Mouse (Mus musculus) heart, embryonic 10.5 days (tissue): ENCODE data around the gene H2-T23. TPM values are rescaled to one million over a fixed set of nuclear protein-coding genes. Genes with fewer than 3 reads are reported as not detected.
A peak's percentile ranks its signal among the peaks of the same experiment; 100 is the strongest.
"Not testable (repeated sequence)": the region's sequence is repeated elsewhere in the genome, so short reads cannot be mapped to it uniquely, and the experiment has no call there.

Experiments used
- DNase-seq: peaks from one replicate; pipeline ENCODE4 v3.0.0-alpha.2; 2017; ENCODE audit warnings: low spot score
- H3K27ac ChIP-seq: fragments of 300-500 bp; sonication (generic); 2 replicates; pipeline ENCODE4 v1.5.1; 2016; ENCODE audit warnings: mild to moderate bottlenecking
- H3K27me3 ChIP-seq: fragments of 300-500 bp; sonication (generic); 2 replicates; pipeline ENCODE4 v1.6.1; 2016; ENCODE audit warnings: mild to moderate bottlenecking; ENCODE audit not compliant: poor library complexity, insufficient read depth, severe bottlenecking
- H3K36me3 ChIP-seq: fragments of 300-500 bp; sonication (generic); 2 replicates; pipeline ENCODE4 v1.6.1; 2016; ENCODE audit warnings: mild to moderate bottlenecking, moderate library complexity
- H3K4me1 ChIP-seq: fragments of 300-500 bp; sonication (generic); 2 replicates; pipeline ENCODE4 v1.6.1; 2016; ENCODE audit warnings: mild to moderate bottlenecking
- H3K4me3 ChIP-seq: fragments of 300-500 bp; sonication (generic); 2 replicates; pipeline ENCODE4 v1.5.1; 2016; ENCODE audit warnings: mild to moderate bottlenecking, moderate library complexity
- H3K9me3 ChIP-seq: fragments of 300-500 bp; sonication (generic); 2 replicates; pipeline ENCODE4 v1.6.1; 2016; ENCODE audit warnings: mild to moderate bottlenecking, moderate library complexity
- WGBS: fragments of 180-500 bp; shearing (Covaris S2); methylation state at CpG from one replicate; pipeline ENCODE4 v1.1.7; 2016; 5-methylcytosine and 5-hydroxymethylcytosine counted together
- polyA plus RNA-seq: library from polyadenylated mRNA; unstranded; fragments of >200 nt; fragmentation: Nextera tagmentation; extraction: Ambion mirVana; gene quantifications from 2 replicates; pipeline ENCODE4 v1.2.1, GENCODE M21; 2016

Gene H2-T23
- polyA plus RNA-seq, 1 experiment from 2014 or later: 3.4 TPM

DNA sequence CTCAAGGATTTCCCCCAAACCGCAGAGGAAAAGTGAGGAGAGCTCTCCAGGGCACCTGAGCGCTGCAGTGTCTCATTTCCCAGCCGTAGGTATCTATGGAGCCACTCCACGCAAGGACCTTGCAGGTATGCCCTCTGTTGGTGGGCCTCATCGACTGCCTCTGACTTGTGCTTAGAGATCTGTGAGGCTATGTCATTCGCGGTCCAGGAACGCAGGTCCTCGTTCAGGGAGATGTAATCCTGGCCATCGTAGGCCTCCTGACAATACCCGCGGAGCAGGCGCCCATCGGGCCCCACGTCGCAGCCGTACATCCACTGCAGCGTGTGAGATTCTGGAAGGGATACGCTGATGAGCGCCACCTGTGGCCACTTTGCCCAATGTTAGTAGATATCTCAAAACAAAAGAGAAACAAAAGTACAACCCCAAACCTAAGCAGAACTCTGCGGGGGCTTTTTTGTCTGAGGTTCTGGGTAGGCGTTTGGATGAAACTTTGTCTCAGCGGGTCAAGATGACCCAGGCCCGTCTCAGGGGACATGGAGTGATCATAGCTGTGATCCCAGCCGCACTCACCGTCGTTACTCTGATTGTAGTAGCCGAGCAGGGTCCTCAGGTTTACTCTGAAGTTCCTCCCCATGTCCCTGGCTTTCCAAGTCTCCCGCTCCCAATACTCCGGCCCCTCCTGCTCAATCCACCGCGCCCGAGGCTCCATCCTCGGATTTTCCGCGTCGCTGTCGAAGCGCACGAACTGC, 898 bp downstream of the H2-T23 start:
- not testable (repeated sequence) for H3K36me3 ChIP-seq, H3K27ac ChIP-seq, DNase-seq, H3K9me3 ChIP-seq
- Histone ChIP-seq H3K27me3 (peaks cover 13% of the 10 kb centered on the region), H3K4me1 (peaks cover 11% of the 10 kb centered on the region; the same call in 1 of the 2 replicates), H3K4me3 (peak overlapping the region; percentile 60)
- 4% methylated on average over 40 of the region's 40 CpGs for WGBS

DNA sequence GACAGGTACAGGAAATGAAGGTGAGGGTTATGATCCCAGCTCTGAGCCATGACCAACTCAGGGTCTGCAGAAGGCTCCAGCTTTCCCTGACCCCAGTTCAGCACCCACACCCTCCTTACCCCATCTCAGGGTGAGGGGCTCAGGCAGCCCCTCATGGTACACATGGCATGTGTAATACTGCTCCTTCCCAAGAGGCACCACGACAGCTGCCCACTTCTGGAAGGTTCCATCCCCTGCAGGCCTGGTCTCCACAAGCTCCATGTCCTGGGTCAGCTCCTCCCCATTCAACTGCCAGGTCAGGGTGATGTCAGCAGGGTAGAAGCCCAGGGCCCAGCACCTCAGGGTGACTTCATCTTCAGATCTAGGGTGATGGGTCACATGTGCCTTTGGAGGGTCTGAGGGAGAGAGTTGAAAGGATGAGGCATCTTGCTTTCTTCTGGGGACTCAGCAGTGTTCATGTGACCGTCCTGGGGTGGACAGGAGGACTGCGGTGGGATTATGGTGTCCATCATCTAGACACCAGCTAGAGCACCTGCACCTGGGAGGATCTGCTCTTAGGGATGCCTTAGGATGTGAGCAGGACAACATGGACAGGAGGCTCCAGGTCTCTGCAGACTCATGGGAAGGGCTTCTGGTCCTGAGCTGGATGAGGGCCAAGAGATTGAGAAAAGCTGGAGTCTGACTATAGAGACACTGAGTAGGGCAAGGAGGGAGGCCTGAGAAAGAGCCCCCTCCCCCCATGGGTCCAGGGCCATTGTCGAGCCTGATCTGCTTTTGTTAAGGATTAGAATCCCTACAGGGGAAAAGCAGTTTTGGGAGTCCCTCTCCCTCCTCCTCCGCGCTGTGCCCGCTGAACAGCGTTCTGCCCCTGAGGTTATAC, 1.7 kb downstream of the H2-T23 start:
- DNase-seq, H3K9me3 ChIP-seq, H3K27ac ChIP-seq, H3K36me3 ChIP-seq: not testable (repeated sequence)
- Histone ChIP-seq H3K4me1 (peaks cover 11% of the 10 kb centered on the region; the same call in 1 of the 2 replicates), H3K4me3 (peak overlapping the region; percentile 60), H3K27me3 (peaks cover 13% of the 10 kb centered on the region)
- 55% methylated on average over 8 of the region's 8 CpGs for WGBS

DNA sequence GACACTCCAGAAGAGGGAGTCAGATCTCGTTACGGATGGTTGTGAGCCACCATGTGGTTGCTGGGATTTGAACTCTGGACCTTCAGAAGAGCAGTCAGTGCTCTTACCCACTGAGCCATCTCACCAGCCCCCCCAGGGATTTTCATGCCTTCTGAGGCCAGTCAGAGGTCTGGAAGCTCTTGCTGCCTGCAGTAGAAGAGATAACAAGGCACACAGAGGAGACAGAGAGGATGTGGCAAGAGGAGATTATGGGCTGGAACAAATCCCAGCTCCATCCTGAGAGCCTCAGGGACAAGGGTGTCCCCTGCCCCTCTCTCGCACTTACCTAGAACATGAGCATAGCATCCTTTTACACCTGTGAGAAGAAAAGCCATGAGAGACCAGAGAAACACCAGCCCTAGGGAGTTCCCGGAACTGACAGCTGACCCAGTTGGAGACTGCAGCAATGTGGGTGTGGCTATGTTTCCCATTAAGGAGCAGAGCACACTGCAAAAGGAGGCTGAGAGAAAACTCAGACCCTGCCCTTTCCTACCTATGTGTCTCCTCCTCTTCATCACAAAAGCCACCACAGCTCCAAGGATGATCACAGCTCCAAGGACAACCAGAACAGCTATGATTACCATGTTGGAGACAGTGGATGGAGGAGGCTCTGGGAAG, 2.5 kb downstream of the H2-T23 start:
- DNase-seq, H3K27ac ChIP-seq, H3K4me3 ChIP-seq, H3K9me3 ChIP-seq, H3K36me3 ChIP-seq: not testable (repeated sequence)
- peaks cover 13% of the 10 kb centered on the region for H3K27me3 ChIP-seq
- peaks cover 12% of the 10 kb centered on the region; the same call in 1 of the 2 replicates for H3K4me1 ChIP-seq
- 71% methylated on average over 4 of the region's 4 CpGs for WGBS

DNA sequence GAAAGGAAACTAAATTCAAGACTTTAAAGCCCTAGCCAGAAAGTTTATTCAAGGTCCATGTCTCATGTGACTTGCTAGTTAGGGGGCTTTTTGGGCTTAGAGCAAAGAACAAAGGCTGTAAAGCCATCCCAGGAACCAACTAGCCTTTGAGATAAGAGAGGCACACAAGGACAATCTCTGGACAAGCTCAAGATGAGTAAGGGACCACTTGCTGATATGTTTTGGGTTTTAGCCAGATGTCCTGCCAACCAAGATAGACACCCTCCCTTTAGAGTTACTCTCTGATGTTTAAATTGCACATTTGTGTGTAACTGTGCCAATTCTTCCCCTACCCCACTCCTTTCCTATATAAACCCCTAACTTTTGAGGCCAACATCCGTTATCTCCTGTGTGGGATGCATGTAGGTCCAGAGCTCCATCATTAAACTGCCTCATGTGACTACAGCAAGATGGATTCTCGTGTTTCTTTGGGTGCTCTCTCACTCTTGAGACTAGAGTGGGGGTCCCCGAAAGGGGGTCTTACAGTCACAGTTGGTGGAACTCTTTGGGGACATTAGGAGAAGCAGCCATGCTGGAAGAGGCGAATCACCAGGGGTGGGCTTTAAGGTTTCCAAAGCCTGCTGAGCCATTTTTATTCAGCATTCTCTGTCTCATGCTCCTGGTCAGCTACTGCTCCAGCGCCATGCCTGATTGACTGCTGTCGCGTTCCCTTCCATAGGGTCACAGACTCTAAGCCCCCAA, 3.6 kb downstream of the H2-T23 start:
- Histone ChIP-seq H3K27me3 (peaks cover 13% of the 10 kb centered on the region), H3K4me3 (no peak overlapping the region), H3K27ac (no peak overlapping the region), H3K4me1 (peaks cover 16% of the 10 kb centered on the region; the same call in 1 of the 2 replicates), H3K36me3 (no peaks in the 10 kb centered on the region), H3K9me3 (no peaks in the 10 kb centered on the region)
- no peak for DNase-seq
- 86% methylated on average over 7 of the region's 7 CpGs for WGBS

DNA sequence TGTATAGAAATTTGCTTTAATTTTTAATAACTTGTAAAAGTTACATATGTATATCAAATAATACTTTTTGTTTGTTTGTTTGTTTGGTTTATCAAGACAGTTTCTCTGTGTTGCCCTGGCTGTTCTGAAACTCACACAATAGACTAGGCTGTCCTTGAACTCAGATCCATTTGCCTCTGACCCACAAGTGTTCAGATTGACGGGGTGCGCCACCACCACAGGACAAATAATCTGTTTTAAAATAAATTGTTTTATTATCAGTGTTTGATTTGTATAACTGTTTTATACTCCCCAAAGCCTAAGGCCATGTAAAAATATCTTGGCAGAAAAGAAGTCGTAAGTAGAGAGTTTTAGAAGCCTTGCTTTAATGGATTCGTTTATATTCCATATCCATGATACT, 5.0 kb downstream of the H2-T23 start:
- H3K4me3 ChIP-seq: no peak overlapping the region
- no peak for DNase-seq
- H3K9me3 ChIP-seq: no peaks in the 10 kb centered on the region
- 93% methylated on average over 4 of the region's 4 CpGs for WGBS
- no peaks in the 10 kb centered on the region for H3K36me3 ChIP-seq
- peaks cover 21% of the 10 kb centered on the region; the same call in 1 of the 2 replicates for H3K4me1 ChIP-seq
- no peak overlapping the region for H3K27ac ChIP-seq
- peaks cover 12% of the 10 kb centered on the region for H3K27me3 ChIP-seq

DNA sequence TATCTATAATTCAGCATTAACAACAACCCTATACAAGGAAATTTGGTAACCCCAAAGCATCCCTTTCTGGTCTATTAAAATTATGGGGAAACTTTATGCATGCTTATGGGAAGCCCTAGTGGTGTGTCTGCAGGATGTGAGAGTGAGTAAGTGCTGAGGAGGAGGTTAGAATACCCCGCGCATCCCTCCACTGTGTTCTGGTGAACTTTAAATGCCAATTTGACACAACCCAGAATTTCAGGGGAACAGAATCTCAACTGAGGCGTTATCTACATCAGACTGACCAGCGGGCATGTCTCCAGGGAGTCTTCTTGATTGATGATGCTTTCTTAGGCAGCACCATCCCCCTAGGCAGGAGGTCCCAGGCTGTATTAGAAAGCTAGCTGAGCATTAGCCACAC, 6.8 kb downstream of the H2-T23 start:
- Histone ChIP-seq H3K4me1 (peaks cover 15% of the 10 kb centered on the region; the same call in 1 of the 2 replicates), H3K36me3 (no peaks in the 10 kb centered on the region), H3K27ac (no peak overlapping the region), H3K9me3 (no peaks in the 10 kb centered on the region), H3K27me3 (no peaks in the 10 kb centered on the region), H3K4me3 (no peak overlapping the region)
- no peak for DNase-seq
- WGBS: 52% methylated on average over 4 of the region's 4 CpGs

DNA sequence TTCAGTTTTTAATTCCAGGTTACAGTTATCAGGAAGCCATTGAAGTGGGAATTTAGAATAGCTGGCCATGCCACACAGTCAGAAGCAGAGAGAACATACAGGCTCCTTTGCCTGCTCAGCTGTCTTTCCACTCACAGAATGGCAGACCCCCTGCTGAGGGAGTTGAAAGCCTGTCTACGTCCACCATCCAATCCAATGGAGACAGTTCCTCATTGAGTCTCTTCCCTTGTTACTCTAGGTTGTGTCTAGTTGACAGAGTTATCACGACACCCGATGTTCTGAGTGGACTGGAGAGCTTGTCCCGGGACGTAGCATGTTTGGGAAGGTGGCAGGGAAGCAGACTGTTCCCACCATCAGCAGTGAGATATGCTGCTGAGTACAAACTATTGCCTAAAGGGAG, 7.5 kb downstream of the H2-T23 start:
- 53% methylated on average over 5 of the region's 5 CpGs for WGBS

DNA sequence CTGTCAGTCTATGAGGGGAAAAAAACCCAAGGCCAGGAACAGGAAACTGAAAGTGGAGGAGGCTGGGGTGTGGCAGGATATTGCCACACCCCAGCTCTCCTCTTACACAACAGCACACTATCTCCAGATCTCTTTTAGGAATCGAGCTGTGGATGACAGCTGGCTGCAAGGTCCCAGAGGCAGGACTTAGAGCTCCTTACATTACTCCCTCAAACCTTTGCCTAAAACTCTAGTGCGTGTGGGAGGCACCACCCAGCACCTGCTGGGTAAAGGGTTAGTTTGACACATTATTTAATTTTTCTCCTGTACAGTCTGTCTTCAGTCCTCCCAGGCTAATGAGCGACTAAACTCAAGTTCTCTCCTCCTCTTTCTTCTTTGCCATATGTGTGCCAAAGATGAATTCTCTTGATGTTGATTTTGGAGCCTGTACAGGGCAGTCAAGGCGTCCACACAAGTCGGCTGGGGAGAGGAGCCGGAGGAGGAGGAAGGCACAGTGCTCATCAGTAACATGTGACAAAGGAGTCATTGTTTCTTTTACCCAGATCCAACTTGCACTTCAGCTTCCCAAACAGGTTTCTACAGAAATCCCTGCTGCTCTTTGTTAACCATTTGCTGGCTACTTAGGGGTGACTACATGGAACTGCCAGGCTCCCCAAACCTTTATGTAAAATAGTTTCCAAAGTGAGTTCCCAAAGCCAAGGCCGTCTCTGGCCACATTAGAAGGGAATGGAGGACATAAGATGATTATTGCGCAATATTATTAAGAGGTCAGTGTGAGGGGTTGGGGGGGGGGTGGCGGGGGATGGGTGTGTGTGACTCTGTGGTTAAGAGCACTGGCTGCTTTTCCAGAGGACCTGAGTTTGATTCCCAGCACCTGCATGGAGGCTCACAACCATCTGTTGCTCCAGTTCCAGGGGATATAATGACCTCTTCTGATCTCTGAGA, 8.7 kb downstream of the H2-T23 start:
- WGBS: 57% methylated on average over 9 of the region's 9 CpGs
- DNase-seq: no peak
- no peak overlapping the region for H3K27ac ChIP-seq

More for the DNA sequence above, 7.5 kb downstream of the H2-T23 start:
- Histone ChIP-seq H3K27ac (no peak overlapping the region), H3K36me3 (no peaks in the 10 kb centered on the region), H3K9me3 (no peaks in the 10 kb centered on the region), H3K27me3 (no peaks in the 10 kb centered on the region), H3K4me3 (no peak overlapping the region), H3K4me1 (peaks cover 20% of the 10 kb centered on the region)
- no peak for DNase-seq

DNA sequence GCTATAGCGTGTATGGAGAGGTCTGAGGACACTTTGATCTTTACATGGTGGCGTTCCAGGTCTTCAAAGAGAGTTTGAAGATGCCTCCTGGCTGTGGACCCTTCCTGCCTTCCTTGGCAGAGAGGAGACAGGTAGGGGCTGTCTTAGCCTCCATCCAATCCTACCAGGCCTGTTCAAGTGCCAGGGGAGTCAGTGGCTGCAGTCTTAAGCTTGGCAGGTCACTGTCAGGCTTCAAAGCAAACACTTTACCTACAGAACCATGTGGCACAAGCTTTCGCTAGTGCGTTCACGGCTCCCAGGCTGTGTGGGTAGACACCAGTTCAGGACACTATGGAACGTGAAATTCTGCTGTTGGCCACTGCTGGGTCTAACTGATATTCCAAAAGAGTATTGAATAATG, 9.7 kb downstream of the H2-T23 start:
- peaks cover 25% of the 10 kb centered on the region for H3K4me1 ChIP-seq
- H3K9me3 ChIP-seq: no peaks in the 10 kb centered on the region
- no peak for DNase-seq
- 88% methylated on average over 6 of the region's 6 CpGs for WGBS
- no peak overlapping the region for H3K27ac ChIP-seq
- H3K36me3 ChIP-seq: no peaks in the 10 kb centered on the region
- no peak overlapping the region for H3K4me3 ChIP-seq
- no peaks in the 10 kb centered on the region for H3K27me3 ChIP-seq

More for the DNA sequence above, 8.7 kb downstream of the H2-T23 start:
- no peaks in the 10 kb centered on the region for H3K27me3 ChIP-seq
- peaks cover 25% of the 10 kb centered on the region for H3K4me1 ChIP-seq
- no peak overlapping the region for H3K4me3 ChIP-seq
- no peaks in the 10 kb centered on the region for H3K36me3 ChIP-seq
- no peaks in the 10 kb centered on the region for H3K9me3 ChIP-seq

DNA sequence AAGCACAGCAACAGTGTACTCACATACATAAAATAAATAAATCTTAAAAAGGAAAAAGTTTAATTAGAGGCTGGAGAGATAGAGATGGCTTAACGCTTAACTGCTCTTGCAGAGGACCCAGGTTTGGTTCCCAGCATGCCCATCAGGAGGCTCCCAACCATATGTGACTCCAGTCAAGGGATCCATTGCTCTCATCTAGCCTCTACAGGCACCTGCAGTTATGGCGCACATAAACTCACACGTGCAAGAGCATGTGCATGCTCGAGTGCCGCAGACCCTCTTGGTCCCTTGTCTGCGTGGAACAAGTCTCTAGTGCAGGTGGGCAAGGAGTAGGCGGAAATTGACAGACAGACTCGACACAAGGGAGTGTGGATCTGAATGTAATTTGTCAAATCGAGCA, 10.6 kb downstream of the H2-T23 start:
- no peak for DNase-seq
- Histone ChIP-seq H3K27ac (no peak overlapping the region), H3K36me3 (no peaks in the 10 kb centered on the region), H3K4me3 (no peak overlapping the region), H3K27me3 (no peaks in the 10 kb centered on the region), H3K9me3 (no peaks in the 10 kb centered on the region), H3K4me1 (peaks cover 25% of the 10 kb centered on the region)
- whole genome bisulfite sequencing: 89% methylated on average over 9 of the region's 9 CpGs

DNA sequence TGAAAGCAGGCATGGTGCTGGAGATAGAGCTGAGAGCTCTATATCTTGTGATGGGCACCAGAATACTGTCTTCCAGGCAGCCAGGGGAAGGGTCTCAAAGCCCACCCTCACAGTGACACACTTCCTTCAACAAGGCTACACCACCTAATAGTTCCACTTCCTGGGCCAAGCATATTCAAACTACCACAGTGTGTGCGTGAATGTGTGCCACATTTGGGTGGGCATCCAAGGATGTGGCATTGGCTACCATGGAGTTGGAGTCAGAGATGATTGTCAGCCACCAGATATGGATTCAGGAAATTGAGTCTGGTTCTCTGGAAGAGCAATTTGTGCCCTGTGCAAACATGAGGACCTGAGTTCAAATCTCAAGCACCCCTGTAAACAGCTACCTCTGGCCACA, 11.3 kb downstream of the H2-T23 start:
- peak overlapping the region; percentile 42; the same call in 1 of the 2 replicates for H3K4me3 ChIP-seq
- H3K27ac ChIP-seq: no peak overlapping the region; the same call in 1 of the 2 replicates
- H3K4me1 ChIP-seq: peaks cover 25% of the 10 kb centered on the region
- no peaks in the 10 kb centered on the region for H3K9me3 ChIP-seq
- DNase-seq: no peak
- 83% methylated on average over 1 of the region's 1 CpGs for WGBS
- no peaks in the 10 kb centered on the region for H3K27me3 ChIP-seq
- H3K36me3 ChIP-seq: no peaks in the 10 kb centered on the region
